Mouse (Mus musculus): ENCODE results near the gene Sdr16c6. TPM values are rescaled to one million over a fixed set of nuclear protein-coding genes. Genes with fewer than 3 reads are reported as not detected.

Sdr16c6 gene
- not detected for polyA plus RNA-seq (2014; fragmentation: Illumina TruSeq; extraction: RNeasy Lipid Tissue Mini Kit (QIAGEN cat#74804); ENCODE audit: low replicate concordance)

GRCm38 (mm10) chr4:4077372-4077771 lies at the start of gene Sdr16c6:
TSS of gene Sdr16c6 (minus strand) at chr4:4077522.

Other genes with a start within 250 kb of the Sdr16c6 start
- gene Gm11808, start 103.9 kb downstream of the Sdr16c6 start, polyA plus RNA-seq (2014; fragmentation: Illumina TruSeq; extraction: RNeasy Lipid Tissue Mini Kit (QIAGEN cat#74804); ENCODE audit: low replicate concordance): 2.5 TPM

Measured in small intestine, adult 10 weeks (tissue).